Mouse (Mus musculus): Measurements from ENCODE around the gene Dnaaf5. TPM values are rescaled to one million over a fixed set of nuclear protein-coding genes. Genes with fewer than 3 reads are reported as not detected.

The Dnaaf5 gene
- total RNA-seq, 1 experiment from 2014 or later = 6.6 TPM

- ATAC-seq (replicated peaks in 1 of 2; ENCODE audit: insufficient read depth in 1 of 2, low FRiP score in 2 of 2, low TSS enrichment in 1 of 2, low read depth in 1 of 2, poor library complexity in 2 of 2, severe bottlenecking in 2 of 2) = peak; percentile 72 to 76
Measured at GRCm38 (mm10) chr5:139174556-139175547, 24.8 kb downstream of the Dnaaf5 start.

GRCm38 (mm10) chr5:139178895-139179631 is 29.0 kb downstream of the Dnaaf5 start:
- peak; percentile 68 to 70 for ATAC-seq (replicated peaks in 1 of 2; ENCODE audit: insufficient read depth in 1 of 2, low FRiP score in 2 of 2, low TSS enrichment in 1 of 2, low read depth in 1 of 2, poor library complexity in 2 of 2, severe bottlenecking in 2 of 2)

- ATAC-seq (replicated peaks in 1 of 2; ENCODE audit: insufficient read depth in 1 of 2, low FRiP score in 2 of 2, low TSS enrichment in 1 of 2, low read depth in 1 of 2, poor library complexity in 2 of 2, severe bottlenecking in 2 of 2) = no peak
Measured at GRCm38 (mm10) chr5:139183131-139183530, 33.1 kb downstream of the Dnaaf5 start.

GRCm38 (mm10) chr5:139183601-139184000 is 33.6 kb downstream of the Dnaaf5 start:
- ATAC-seq (replicated peaks in 1 of 2; ENCODE audit: insufficient read depth in 1 of 2, low FRiP score in 2 of 2, low TSS enrichment in 1 of 2, low read depth in 1 of 2, poor library complexity in 2 of 2, severe bottlenecking in 2 of 2) = no peak

GRCm38 (mm10) chr5:139184897-139185296 is 34.9 kb downstream of the Dnaaf5 start:
- no peak for ATAC-seq (replicated peaks in 1 of 2; ENCODE audit: insufficient read depth in 1 of 2, low FRiP score in 2 of 2, low TSS enrichment in 1 of 2, low read depth in 1 of 2, poor library complexity in 2 of 2, severe bottlenecking in 2 of 2)

- ATAC-seq (replicated peaks in 1 of 2; ENCODE audit: insufficient read depth in 1 of 2, low FRiP score in 2 of 2, low TSS enrichment in 1 of 2, low read depth in 1 of 2, poor library complexity in 2 of 2, severe bottlenecking in 2 of 2) = no peak
Measured at GRCm38 (mm10) chr5:139189726-139190125, 39.7 kb downstream of the Dnaaf5 start.

- ATAC-seq (replicated peaks in 1 of 2; ENCODE audit: insufficient read depth in 1 of 2, low FRiP score in 2 of 2, low TSS enrichment in 1 of 2, low read depth in 1 of 2, poor library complexity in 2 of 2, severe bottlenecking in 2 of 2) = no peak
Measured at GRCm38 (mm10) chr5:139190958-139191357, 40.9 kb downstream of the Dnaaf5 start.

GRCm38 (mm10) chr5:139198779-139199178 is 48.8 kb downstream of the Dnaaf5 start:
- ATAC-seq (replicated peaks in 1 of 2; ENCODE audit: insufficient read depth in 1 of 2, low FRiP score in 2 of 2, low TSS enrichment in 1 of 2, low read depth in 1 of 2, poor library complexity in 2 of 2, severe bottlenecking in 2 of 2) = no peak

- no peak for ATAC-seq (replicated peaks in 1 of 2; ENCODE audit: insufficient read depth in 1 of 2, low FRiP score in 2 of 2, low TSS enrichment in 1 of 2, low read depth in 1 of 2, poor library complexity in 2 of 2, severe bottlenecking in 2 of 2)
Measured at GRCm38 (mm10) chr5:139199636-139199994, 49.6 kb downstream of the Dnaaf5 start.

- ATAC-seq (replicated peaks in 1 of 2; ENCODE audit: insufficient read depth in 1 of 2, low FRiP score in 2 of 2, low TSS enrichment in 1 of 2, low read depth in 1 of 2, poor library complexity in 2 of 2, severe bottlenecking in 2 of 2) = peak; percentile 88 to 93
Measured at GRCm38 (mm10) chr5:139199995-139200769, 50.2 kb downstream of the Dnaaf5 start, which contains the start of gene Sun1. TSS of gene Sun1 (plus strand) at chr5:139200637.

GRCm38 (mm10) chr5:139200770-139201569 is 50.9 kb downstream of the Dnaaf5 start:
- no peak for ATAC-seq (replicated peaks in 1 of 2; ENCODE audit: insufficient read depth in 1 of 2, low FRiP score in 2 of 2, low TSS enrichment in 1 of 2, low read depth in 1 of 2, poor library complexity in 2 of 2, severe bottlenecking in 2 of 2)

GRCm38 (mm10) chr5:139202127-139202526 is 52.1 kb downstream of the Dnaaf5 start:
- ATAC-seq (replicated peaks in 1 of 2; ENCODE audit: insufficient read depth in 1 of 2, low FRiP score in 2 of 2, low TSS enrichment in 1 of 2, low read depth in 1 of 2, poor library complexity in 2 of 2, severe bottlenecking in 2 of 2) = no peak

- ATAC-seq (replicated peaks in 1 of 2; ENCODE audit: insufficient read depth in 1 of 2, low FRiP score in 2 of 2, low TSS enrichment in 1 of 2, low read depth in 1 of 2, poor library complexity in 2 of 2, severe bottlenecking in 2 of 2) = no peak
Measured at GRCm38 (mm10) chr5:139203312-139203711, 53.3 kb downstream of the Dnaaf5 start.

GRCm38 (mm10) chr5:139206081-139206480 is 56.1 kb downstream of the Dnaaf5 start:
- no peak for ATAC-seq (replicated peaks in 1 of 2; ENCODE audit: insufficient read depth in 1 of 2, low FRiP score in 2 of 2, low TSS enrichment in 1 of 2, low read depth in 1 of 2, poor library complexity in 2 of 2, severe bottlenecking in 2 of 2)

- ATAC-seq (replicated peaks in 1 of 2; ENCODE audit: insufficient read depth in 1 of 2, low FRiP score in 2 of 2, low TSS enrichment in 1 of 2, low read depth in 1 of 2, poor library complexity in 2 of 2, severe bottlenecking in 2 of 2) = peak; percentile 47 to 52; a peak in 1 of 4 replicates
Measured at GRCm38 (mm10) chr5:139206525-139206924, 56.5 kb downstream of the Dnaaf5 start.

- ATAC-seq (replicated peaks in 1 of 2; ENCODE audit: insufficient read depth in 1 of 2, low FRiP score in 2 of 2, low TSS enrichment in 1 of 2, low read depth in 1 of 2, poor library complexity in 2 of 2, severe bottlenecking in 2 of 2) = no peak
Measured at GRCm38 (mm10) chr5:139208183-139208582, 58.2 kb downstream of the Dnaaf5 start.

Measured in hematopoietic stem cell, adult 5-6 weeks (primary cell).